Mouse (Mus musculus) MN1 (cell line): ENCODE measurements around the gene 1700086D15Rik.

Experiments used
- DNase-seq: peaks from one replicate; pipeline ENCODE4 v3.0.0-alpha.2; 2016; ENCODE audit warnings: low spot score

The 1700086D15Rik gene

DNA sequence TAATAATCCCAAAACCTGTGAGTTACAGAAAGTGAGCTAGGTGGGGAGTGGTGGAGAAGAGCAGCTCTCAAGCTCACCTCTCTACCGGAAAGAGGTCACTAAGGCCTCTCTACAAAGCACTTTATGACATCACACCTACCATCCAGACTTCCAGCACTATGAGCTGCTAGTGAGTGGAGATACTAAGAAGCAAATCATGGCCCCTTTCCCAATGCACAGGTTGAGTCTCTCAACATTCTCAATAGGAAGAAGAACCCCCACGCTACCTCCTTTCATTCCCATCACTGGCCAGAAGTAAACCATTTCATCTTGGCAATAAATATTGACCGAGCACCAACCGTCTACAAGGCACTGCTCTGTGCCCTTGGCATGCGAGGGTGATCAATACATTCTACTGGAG, at the start of gene 1700086D15Rik:
1700086D15Rik (minus strand) TSS at position 101 of the 400 bp plus-strand sequence.
- no peak for DNase-seq

- DNase-seq, result no peak
Measured at GRCm38 (mm10) chr11:65209441-65209840, 49.8 kb upstream of the 1700086D15Rik start.

- DNase-seq, result no peak
Measured at GRCm38 (mm10) chr11:65205306-65205705, 45.6 kb upstream of the 1700086D15Rik start.

DNA sequence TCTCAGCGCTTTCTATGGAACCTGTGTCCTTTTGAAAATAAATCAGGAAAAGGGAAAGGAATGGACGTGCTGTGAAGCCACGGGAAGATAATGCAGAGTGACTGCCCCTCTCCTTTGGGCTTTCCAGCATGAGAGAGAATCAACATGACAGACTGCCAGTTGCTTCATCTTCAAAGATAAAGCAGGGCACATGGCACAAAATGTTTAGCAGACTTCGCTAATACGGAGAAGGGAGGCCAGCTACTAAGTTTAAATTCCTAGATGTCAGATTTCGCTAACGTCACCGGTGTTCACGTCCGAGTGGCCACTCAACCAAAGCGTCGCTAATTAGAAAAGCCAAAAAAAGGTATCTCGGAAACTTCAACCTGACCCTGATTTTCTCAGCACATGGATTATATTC, 45.0 kb upstream of the 1700086D15Rik start:
- DNase-seq, result no peak

GRCm38 (mm10) chr11:65203020-65203419, 43.3 kb upstream of the 1700086D15Rik start:
- DNase-seq, result no peak

DNA sequence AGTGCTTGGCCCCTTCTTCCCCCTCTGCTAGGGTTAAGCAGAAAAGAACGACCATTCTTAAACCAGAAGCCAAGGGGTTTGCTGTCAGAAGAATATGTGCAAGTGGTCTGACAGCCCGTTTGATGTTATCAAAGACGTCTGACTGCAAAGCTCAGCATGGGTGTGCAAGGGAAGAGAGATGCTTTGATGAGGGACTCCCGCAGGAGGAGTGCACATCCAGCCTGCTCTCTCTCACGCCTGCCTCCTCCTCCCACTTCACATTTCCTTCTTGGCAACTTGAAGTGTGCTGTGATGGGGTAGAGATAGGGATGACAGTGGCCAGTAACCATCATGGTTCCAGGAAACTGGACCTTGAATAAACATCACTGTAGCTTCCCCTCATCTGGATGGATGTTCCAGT, 42.5 kb upstream of the 1700086D15Rik start:
- no peak for DNase-seq

- no peak for DNase-seq
Measured at GRCm38 (mm10) chr11:65198026-65198425, 38.3 kb upstream of the 1700086D15Rik start.

DNA sequence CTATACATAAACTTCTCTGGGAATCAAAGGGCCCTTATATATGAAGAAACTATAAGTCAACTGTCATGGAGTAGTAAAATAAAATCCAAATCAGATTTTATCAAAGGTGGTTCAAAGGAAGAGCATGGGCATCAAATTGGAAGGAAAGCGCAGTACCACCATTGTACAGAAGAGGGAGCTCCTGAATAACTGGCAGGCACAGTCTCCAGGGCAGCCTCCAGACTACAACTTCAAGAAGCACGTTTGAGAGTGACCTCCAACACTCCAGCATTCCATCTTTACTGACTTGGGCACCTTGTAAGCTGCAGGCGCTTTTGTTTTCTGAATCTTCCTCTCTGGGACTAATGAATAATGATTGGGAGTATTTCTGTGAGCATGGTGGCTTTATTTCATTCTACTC, 37.6 kb upstream of the 1700086D15Rik start:
- DNase-seq, result peak; percentile 22

DNA sequence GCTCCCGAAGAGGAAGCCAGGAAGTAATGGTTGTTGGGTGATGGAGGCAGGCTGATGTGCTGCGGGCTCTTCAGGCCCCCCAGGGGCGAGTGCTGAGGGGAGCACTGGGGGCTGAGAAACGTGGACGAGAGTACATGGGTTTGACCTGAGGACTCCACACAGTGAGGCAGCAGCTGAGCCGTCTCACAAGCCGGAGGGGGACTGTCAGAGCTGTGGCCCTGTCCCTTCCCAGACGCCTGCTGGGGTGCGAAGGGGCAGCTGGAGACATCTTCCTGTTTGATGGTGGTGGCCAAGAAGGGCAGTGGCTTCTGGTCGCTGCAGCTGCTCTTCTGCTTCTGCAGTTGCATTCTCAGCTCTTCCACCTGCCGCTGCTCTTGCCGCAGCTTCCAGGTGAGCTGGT, 27.3 kb upstream of the 1700086D15Rik start:
- DNase-seq, result no peak

DNA sequence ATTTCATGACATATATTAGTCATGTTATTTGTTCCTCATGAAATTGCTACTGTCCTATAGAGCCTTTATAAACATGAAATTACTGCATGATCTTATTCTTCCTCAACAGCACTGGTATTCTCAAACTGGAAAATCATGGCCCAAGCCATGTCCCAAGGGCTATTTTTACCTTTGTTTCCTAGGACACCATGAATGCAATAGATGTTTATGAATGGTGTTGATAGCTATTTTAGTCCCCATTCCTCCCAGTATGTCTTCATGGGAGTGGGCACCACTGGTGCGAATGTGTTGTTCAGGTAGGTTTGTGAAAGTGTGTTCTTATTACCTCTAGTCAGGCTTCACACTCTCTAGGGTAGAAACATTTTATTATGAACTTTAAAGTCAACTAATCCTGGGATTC, 25.4 kb upstream of the 1700086D15Rik start:
- DNase-seq, result no peak

- no peak for DNase-seq
Measured at GRCm38 (mm10) chr11:65170121-65170750, 10.5 kb upstream of the 1700086D15Rik start.

DNA sequence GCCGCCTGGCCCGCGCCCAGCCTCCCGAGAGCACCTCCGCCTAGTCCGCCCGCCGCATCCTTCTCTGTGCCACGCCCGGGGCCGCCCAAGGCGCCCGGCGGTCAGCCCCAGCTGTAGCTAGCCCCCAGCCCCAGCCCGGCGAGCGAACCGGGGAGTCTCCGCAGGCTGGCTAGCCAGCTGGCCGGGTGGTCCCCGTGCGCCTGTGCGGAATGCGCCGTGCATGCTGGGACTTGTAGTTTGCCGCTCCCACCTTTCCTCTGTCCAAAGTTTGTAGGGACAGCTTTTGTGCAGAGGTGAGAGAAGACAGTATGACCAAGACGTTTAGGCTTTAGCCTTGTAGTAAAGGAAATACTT, 3.1 kb upstream of the 1700086D15Rik start, which contains the start of gene Arhgap44:
Arhgap44 (minus strand) TSS at position 195 of the 354 bp plus-strand sequence.
- no peak for DNase-seq

DNA sequence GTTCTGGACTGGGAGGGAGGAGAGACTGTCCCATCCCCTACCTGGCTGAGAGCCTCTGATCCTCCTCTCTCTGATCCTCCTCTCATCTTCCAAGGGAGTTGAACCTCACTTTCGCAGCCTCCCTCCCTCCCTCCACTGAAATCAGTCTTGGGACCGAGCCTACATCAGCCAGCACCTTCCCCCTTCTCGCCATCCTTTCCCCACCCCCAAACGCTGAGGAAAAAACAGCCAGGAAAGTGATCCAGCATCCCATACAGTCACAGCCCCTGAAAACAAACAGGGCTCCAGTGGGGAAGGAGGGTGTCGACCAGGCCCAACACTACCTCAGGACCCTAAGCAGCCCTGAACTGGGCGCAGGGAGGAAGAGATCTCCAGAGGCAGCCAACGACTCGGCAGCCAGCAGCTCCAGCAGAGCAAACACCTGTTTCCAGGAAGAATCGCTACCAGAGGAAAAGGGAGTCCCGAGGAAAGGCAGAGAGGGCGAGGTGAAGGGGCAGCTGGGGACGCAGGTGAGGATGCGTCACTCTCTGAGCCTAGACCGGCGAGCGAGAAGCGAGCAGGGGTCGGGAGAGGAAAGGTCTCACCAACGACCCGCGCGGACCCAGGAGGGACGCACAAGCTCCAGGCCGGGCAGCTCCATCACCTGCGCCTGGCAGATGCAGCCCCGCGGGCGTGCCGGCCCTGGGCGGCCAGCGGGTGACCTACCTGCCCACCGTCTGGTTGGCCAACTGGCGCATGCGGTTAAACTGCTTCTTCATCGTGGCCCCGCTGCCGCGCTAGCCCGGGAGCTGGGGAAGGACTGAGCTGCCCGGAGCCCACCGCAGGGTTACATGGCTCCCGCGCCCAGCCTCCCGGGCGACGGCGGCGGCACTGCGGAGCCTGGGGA, 2.4 kb upstream of the 1700086D15Rik start:
- DNase-seq, result no peak

DNA sequence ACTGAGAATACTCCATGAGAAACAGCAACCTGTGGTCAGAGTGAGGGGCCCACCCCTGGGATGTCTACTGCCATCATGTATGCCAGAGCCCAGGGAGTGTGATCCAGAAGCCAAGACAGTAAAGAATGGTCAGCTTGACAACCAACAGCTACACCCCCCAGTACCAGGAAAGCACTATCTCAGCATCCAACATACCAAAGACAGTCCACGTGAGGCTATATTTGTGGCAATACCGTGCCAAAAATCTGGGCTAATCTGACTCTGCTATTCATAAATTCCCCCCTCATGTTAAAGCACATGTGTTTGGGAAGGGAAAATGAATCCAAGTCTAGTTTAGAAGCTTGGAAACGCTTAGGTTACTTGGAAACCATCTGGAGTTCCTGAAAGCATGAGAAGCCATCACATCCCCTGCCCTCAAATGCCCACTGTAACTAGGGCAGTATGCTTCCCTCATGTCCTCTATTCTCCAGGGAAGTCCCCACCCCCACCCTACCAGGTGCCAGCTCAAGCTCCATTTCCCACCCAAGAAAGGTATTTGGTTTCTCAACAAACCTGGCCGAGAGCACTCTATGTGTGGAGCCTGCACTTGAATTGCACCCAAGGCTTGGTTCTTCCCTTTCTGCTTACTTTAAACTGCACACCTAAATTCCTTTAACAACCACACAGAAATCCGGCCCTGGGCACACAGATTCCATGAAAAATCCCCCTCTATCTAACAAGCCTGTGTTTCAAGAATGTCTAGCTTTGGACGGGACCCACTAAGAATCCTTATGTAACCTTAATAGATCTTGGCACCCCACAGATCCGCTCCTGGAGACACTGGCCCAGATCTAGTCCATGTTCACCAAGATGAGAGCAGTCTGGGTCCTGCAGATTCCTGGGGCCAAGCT, 1.5 kb upstream of the 1700086D15Rik start:
- DNase-seq, result no peak

- no peak for DNase-seq
Measured at GRCm38 (mm10) chr11:65158658-65158990, 1.1 kb downstream of the 1700086D15Rik start.

GRCm38 (mm10) chr11:65157966-65158657, 1.6 kb downstream of the 1700086D15Rik start:
- no peak for DNase-seq

DNA sequence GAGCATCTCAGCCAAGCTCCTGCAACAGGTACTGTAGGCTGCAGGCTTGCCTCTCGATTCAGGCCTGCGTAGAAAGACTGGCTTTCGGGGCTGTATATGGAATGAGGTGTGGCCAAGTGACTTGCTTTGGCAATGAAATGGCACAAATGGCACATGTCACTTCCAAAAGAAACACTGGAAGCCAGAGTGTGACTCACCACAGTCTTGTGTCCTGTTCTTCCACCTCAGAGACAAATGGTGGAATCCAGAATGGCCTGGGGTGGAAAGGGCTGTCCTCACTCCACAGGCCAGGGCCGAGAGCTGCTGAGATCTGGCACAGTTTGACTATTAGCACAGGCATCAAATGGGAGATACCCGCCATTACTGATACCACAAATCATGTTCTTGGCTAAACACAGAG, 6.7 kb downstream of the 1700086D15Rik start:
- DNase-seq, result no peak

GRCm38 (mm10) chr11:65148441-65148840, 11.2 kb downstream of the 1700086D15Rik start:
- DNase-seq, result no peak

- DNase-seq, result no peak
Measured at GRCm38 (mm10) chr11:65142838-65143417, 16.8 kb downstream of the 1700086D15Rik start.

DNA sequence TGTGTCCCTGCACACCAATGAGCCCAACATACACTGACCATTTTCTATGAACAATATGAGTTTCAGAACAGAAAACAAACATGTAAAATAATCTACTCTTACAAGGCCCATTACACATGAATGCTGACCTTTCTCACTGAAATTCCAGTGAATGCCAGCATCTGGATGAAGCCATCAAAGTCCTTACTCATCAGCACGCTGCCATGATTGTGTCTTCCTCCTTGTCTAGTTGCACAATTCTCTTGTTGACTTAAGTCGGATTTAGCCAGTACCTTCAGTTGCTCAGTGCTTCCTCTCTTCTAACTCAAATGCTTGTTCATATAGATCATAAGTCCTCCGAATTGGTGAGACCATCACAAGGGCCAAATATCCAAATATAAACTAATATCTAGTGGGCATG, 20.7 kb downstream of the 1700086D15Rik start:
- no peak for DNase-seq

- DNase-seq, result no peak
Measured at GRCm38 (mm10) chr11:65137145-65137652, 22.5 kb downstream of the 1700086D15Rik start.
